Mouse (Mus musculus) kidney, postnatal 36 days (tissue): ENCODE data around the gene Bsn.
"Not testable (repeated sequence)": the region's sequence is repeated elsewhere in the genome, so short reads cannot be mapped to it uniquely, and the experiment has no call there.

Experiments
- DNase-seq, 2 experiments: peaks; one replicate each; pipeline ENCODE4 v3.0.0; 2021 to 2022; ENCODE audit warnings: mixed read lengths in 2 of 2

Bsn gene

GRCm38 (mm10) chr9:108147606-108148005 is 42.6 kb downstream of the Bsn start:
- no peak for DNase-seq

GRCm38 (mm10) chr9:108146451-108146850 is 43.7 kb downstream of the Bsn start:
- DNase-seq = no peak

GRCm38 (mm10) chr9:108145740-108146139 is 44.4 kb downstream of the Bsn start:
- DNase-seq = no peak

- no peak for DNase-seq
Observed at GRCm38 (mm10) chr9:108144371-108145270, 45.6 kb downstream of the Bsn start.

GRCm38 (mm10) chr9:108143470-108143869 is 46.7 kb downstream of the Bsn start:
- no peak for DNase-seq

GRCm38 (mm10) chr9:108141387-108141786 is 48.8 kb downstream of the Bsn start:
- DNase-seq = no peak

- peak in 1 of 2 experiments; percentile 42 for DNase-seq
Observed at GRCm38 (mm10) chr9:108139963-108140695, 50.1 kb downstream of the Bsn start.

- no peak for DNase-seq
Observed at GRCm38 (mm10) chr9:108139169-108139962, 50.8 kb downstream of the Bsn start.

- DNase-seq = no peak
Observed at GRCm38 (mm10) chr9:108138118-108138517, 52.1 kb downstream of the Bsn start.

GRCm38 (mm10) chr9:108137523-108137922 is 52.7 kb downstream of the Bsn start:
- no peak for DNase-seq

- no peak for DNase-seq
Observed at GRCm38 (mm10) chr9:108136930-108137462, 53.2 kb downstream of the Bsn start.

- peak in 1 of 2 experiments; percentile 58 for DNase-seq
Observed at GRCm38 (mm10) chr9:108136225-108136624, 54.0 kb downstream of the Bsn start.

- DNase-seq = not testable (repeated sequence)
Observed at GRCm38 (mm10) chr9:108135679-108136078, 54.5 kb downstream of the Bsn start.

- DNase-seq = no peak
Observed at GRCm38 (mm10) chr9:108133478-108133877, 56.7 kb downstream of the Bsn start.

GRCm38 (mm10) chr9:108132373-108132772 is 57.8 kb downstream of the Bsn start:
- no peak for DNase-seq

- DNase-seq = no peak
Observed at GRCm38 (mm10) chr9:108131502-108131901, 58.7 kb downstream of the Bsn start.

GRCm38 (mm10) chr9:108129042-108129948 is 60.9 kb downstream of the Bsn start:
- no peak for DNase-seq

GRCm38 (mm10) chr9:108128248-108128647 is 61.9 kb downstream of the Bsn start:
- no peak for DNase-seq

GRCm38 (mm10) chr9:108126436-108127180 is 63.6 kb downstream of the Bsn start:
- no peak for DNase-seq

- DNase-seq = no peak
Observed at GRCm38 (mm10) chr9:108125731-108126130, 64.5 kb downstream of the Bsn start.

- DNase-seq = no peak
Observed at GRCm38 (mm10) chr9:108123916-108124315, 66.3 kb downstream of the Bsn start.
